Mouse (Mus musculus): ENCODE results near the gene Ugt1a8. TPM values are rescaled to one million over a fixed set of nuclear protein-coding genes. Genes with fewer than 3 reads are reported as not detected.
"Not testable (repeated sequence)": the region's sequence is repeated elsewhere in the genome, so short reads cannot be mapped to it uniquely, and the experiment has no call there.

Ugt1a8 gene
- polyA plus RNA-seq, 1 experiment from 2014 or later: not detected

GRCm38 (mm10) chr1:88104667-88105430 lies 17.2 kb downstream of the Ugt1a8 start:
- Histone ChIP-seq H3K4me2 (replicated peaks; ENCODE audit: low read depth, low read length) (no peak overlapping the region), H3K9me3 (ENCODE audit: low read length) (no peaks in the 10 kb centered on the region), H3K9ac (replicated peaks; ENCODE audit: low read length) (no peak overlapping the region), H3K27ac (ENCODE audit: low read length) (no peak overlapping the region), H3K27me3 (ENCODE audit: insufficient read depth, low read length) (no peaks in the 10 kb centered on the region), H3K4me3 (ENCODE audit: low read length) (no peak overlapping the region), H3K4me1 (ENCODE audit: insufficient read depth, low read length) (no peaks in the 10 kb centered on the region), H3K36me3 (ENCODE audit: insufficient read depth, low read length) (no peaks in the 10 kb centered on the region)
- WGBS: 90% methylated on average over 1 of the region's 1 CpGs
- no peak for ATAC-seq (ENCODE audit: low FRiP score, low TSS enrichment)

DNA sequence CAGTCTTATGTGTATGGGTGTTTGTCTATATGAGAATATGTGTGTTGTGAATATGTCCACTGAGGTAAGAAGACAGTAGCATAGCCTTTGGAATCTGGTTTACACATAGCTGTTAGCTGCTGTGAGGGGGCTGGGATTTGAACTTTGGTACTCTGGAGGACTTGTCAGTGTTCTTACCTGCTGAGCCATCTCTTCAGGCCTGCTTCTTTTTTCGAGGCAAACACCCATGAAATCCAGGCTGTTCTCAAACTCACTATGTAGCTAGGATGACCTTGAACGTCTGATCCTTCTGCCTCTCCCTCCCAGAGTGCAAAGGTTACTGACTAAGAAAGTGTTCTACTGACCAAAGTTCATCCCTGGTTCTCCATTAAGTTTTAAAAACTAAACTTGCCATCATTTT lies 18.0 kb downstream of the Ugt1a8 start:
- H3K9ac ChIP-seq (replicated peaks; ENCODE audit: low read length): no peak overlapping the region
- H3K4me1 ChIP-seq (ENCODE audit: insufficient read depth, low read length): no peaks in the 10 kb centered on the region
- no peak overlapping the region for H3K4me3 ChIP-seq (ENCODE audit: low read length)
- H3K27me3 ChIP-seq (ENCODE audit: insufficient read depth, low read length): no peaks in the 10 kb centered on the region
- no peak overlapping the region for H3K27ac ChIP-seq (ENCODE audit: low read length)
- no peaks in the 10 kb centered on the region for H3K9me3 ChIP-seq (ENCODE audit: low read length)
- no peak for ATAC-seq (ENCODE audit: low FRiP score, low TSS enrichment)
- WGBS: 47% methylated on average over 2 of the region's 2 CpGs
- H3K4me2 ChIP-seq (replicated peaks; ENCODE audit: low read depth, low read length): no peak overlapping the region
- H3K36me3 ChIP-seq (ENCODE audit: insufficient read depth, low read length): no peaks in the 10 kb centered on the region

GRCm38 (mm10) chr1:88109027-88109557 lies 21.5 kb downstream of the Ugt1a8 start:
- ATAC-seq (ENCODE audit: low FRiP score, low TSS enrichment): peak; percentile 95
- H3K4me1 ChIP-seq (ENCODE audit: insufficient read depth, low read length); H3K9ac ChIP-seq (replicated peaks; ENCODE audit: low read length); H3K36me3 ChIP-seq (ENCODE audit: insufficient read depth, low read length); H3K4me3 ChIP-seq (ENCODE audit: low read length); H3K27me3 ChIP-seq (ENCODE audit: insufficient read depth, low read length); H3K9me3 ChIP-seq (ENCODE audit: low read length); H3K27ac ChIP-seq (ENCODE audit: low read length); H3K4me2 ChIP-seq (replicated peaks; ENCODE audit: low read depth, low read length): not testable (repeated sequence)
- WGBS: 53% methylated on average over 2 of the region's 2 CpGs

DNA sequence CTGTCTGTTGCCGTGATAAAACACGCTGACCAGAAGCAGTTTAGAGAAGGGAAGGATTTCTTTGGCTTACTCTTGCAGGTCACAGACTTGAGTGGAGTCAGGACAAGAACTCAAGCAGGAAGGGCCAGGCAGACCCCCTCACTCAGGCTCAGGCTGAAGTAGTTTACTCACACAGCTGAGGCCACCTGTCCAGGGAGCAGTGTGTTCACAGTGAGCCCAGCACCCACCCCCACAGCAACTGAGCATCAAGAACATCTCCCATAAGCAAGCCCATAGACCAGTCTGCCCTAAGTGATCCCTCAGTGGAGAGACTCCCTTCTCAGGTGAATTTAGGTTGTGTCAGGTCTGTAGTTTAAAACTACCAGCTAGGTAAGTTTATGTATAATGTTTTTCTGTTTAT lies 22.0 kb downstream of the Ugt1a8 start:
- H3K4me1 ChIP-seq (ENCODE audit: insufficient read depth, low read length); H3K9me3 ChIP-seq (ENCODE audit: low read length); H3K4me3 ChIP-seq (ENCODE audit: low read length); H3K36me3 ChIP-seq (ENCODE audit: insufficient read depth, low read length); ATAC-seq (ENCODE audit: low FRiP score, low TSS enrichment); H3K4me2 ChIP-seq (replicated peaks; ENCODE audit: low read depth, low read length); H3K9ac ChIP-seq (replicated peaks; ENCODE audit: low read length); H3K27ac ChIP-seq (ENCODE audit: low read length); H3K27me3 ChIP-seq (ENCODE audit: insufficient read depth, low read length): not testable (repeated sequence)
- WGBS: 56% methylated on average over 2 of the region's 2 CpGs

- H3K9ac ChIP-seq (replicated peaks; ENCODE audit: low read length); H3K4me2 ChIP-seq (replicated peaks; ENCODE audit: low read depth, low read length); H3K36me3 ChIP-seq (ENCODE audit: insufficient read depth, low read length); H3K4me3 ChIP-seq (ENCODE audit: low read length); H3K27ac ChIP-seq (ENCODE audit: low read length); H3K9me3 ChIP-seq (ENCODE audit: low read length); ATAC-seq (ENCODE audit: low FRiP score, low TSS enrichment); H3K4me1 ChIP-seq (ENCODE audit: insufficient read depth, low read length); H3K27me3 ChIP-seq (ENCODE audit: insufficient read depth, low read length): not testable (repeated sequence)
- 95% methylated on average over 6 of the region's 6 CpGs for WGBS
Measured at GRCm38 (mm10) chr1:88112769-88113168, 25.2 kb downstream of the Ugt1a8 start.

GRCm38 (mm10) chr1:88120550-88120949 lies 32.9 kb downstream of the Ugt1a8 start:
- not testable (repeated sequence) for H3K9me3 ChIP-seq (ENCODE audit: low read length); H3K9ac ChIP-seq (replicated peaks; ENCODE audit: low read length); H3K4me3 ChIP-seq (ENCODE audit: low read length); H3K36me3 ChIP-seq (ENCODE audit: insufficient read depth, low read length); H3K4me1 ChIP-seq (ENCODE audit: insufficient read depth, low read length); H3K27ac ChIP-seq (ENCODE audit: low read length); H3K27me3 ChIP-seq (ENCODE audit: insufficient read depth, low read length); H3K4me2 ChIP-seq (replicated peaks; ENCODE audit: low read depth, low read length)
- 13% methylated on average over 4 of the region's 4 CpGs for WGBS
- peak; percentile 78 for ATAC-seq (ENCODE audit: low FRiP score, low TSS enrichment)

GRCm38 (mm10) chr1:88121521-88121920 lies 33.9 kb downstream of the Ugt1a8 start:
- no CpG with 5 or more reads among the region's 1 CpGs for WGBS
- not testable (repeated sequence) for H3K4me1 ChIP-seq (ENCODE audit: insufficient read depth, low read length); H3K4me2 ChIP-seq (replicated peaks; ENCODE audit: low read depth, low read length); H3K27me3 ChIP-seq (ENCODE audit: insufficient read depth, low read length); H3K9ac ChIP-seq (replicated peaks; ENCODE audit: low read length); H3K4me3 ChIP-seq (ENCODE audit: low read length); H3K9me3 ChIP-seq (ENCODE audit: low read length); ATAC-seq (ENCODE audit: low FRiP score, low TSS enrichment); H3K27ac ChIP-seq (ENCODE audit: low read length); H3K36me3 ChIP-seq (ENCODE audit: insufficient read depth, low read length)

GRCm38 (mm10) chr1:88125827-88126360 lies 38.3 kb downstream of the Ugt1a8 start:
- 80% methylated on average over 3 of the region's 4 CpGs for WGBS
- H3K27ac ChIP-seq (ENCODE audit: low read length); H3K4me2 ChIP-seq (replicated peaks; ENCODE audit: low read depth, low read length); H3K36me3 ChIP-seq (ENCODE audit: insufficient read depth, low read length); H3K4me1 ChIP-seq (ENCODE audit: insufficient read depth, low read length); H3K9ac ChIP-seq (replicated peaks; ENCODE audit: low read length); ATAC-seq (ENCODE audit: low FRiP score, low TSS enrichment); H3K9me3 ChIP-seq (ENCODE audit: low read length); H3K27me3 ChIP-seq (ENCODE audit: insufficient read depth, low read length); H3K4me3 ChIP-seq (ENCODE audit: low read length): not testable (repeated sequence)

DNA sequence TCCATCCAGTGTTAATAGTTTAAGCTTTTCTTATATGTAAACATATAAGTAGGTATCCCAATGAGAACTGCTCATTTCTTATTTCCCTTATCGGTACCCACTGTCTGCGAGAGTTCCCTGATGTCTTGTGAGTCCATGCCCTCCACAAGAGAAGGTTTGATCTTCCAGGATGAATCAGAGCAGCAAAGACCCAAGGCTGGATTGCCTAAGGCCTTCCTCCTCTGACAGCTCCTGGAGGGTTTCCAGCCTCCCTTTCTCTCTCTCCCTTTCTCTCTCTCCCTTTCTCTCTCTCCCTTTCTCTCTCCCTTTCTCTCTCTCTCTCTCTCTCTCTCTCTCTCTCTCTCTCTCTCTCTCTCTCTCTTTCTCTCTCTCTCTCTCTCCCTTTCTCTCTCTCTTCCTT lies 41.5 kb downstream of the Ugt1a8 start:
- not testable (repeated sequence) for H3K4me1 ChIP-seq (ENCODE audit: insufficient read depth, low read length); H3K4me2 ChIP-seq (replicated peaks; ENCODE audit: low read depth, low read length); H3K27me3 ChIP-seq (ENCODE audit: insufficient read depth, low read length); ATAC-seq (ENCODE audit: low FRiP score, low TSS enrichment); H3K9ac ChIP-seq (replicated peaks; ENCODE audit: low read length); H3K9me3 ChIP-seq (ENCODE audit: low read length); H3K27ac ChIP-seq (ENCODE audit: low read length); H3K36me3 ChIP-seq (ENCODE audit: insufficient read depth, low read length); H3K4me3 ChIP-seq (ENCODE audit: low read length)
- WGBS: 94% methylated on average over 2 of the region's 2 CpGs

DNA sequence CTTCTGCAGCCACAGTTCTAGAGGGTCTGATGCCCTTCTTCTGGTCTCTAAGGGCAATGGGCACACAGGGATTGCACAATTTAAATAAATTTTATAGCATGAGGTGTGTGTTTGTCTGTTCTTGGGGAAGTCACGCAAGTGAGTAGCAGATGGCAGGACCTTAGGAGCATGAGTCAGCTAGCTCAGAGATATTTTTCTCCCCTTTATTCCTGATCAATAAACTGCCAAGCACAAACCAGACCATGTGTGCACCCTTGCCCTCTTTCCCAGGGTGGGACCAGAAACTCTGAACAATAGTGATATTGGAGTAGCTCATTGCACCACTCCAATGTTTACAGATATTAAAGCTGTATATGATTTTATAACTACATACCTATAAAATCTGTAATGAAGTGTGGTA lies 42.6 kb downstream of the Ugt1a8 start:
- ATAC-seq (ENCODE audit: low FRiP score, low TSS enrichment); H3K4me2 ChIP-seq (replicated peaks; ENCODE audit: low read depth, low read length); H3K36me3 ChIP-seq (ENCODE audit: insufficient read depth, low read length); H3K27me3 ChIP-seq (ENCODE audit: insufficient read depth, low read length); H3K9ac ChIP-seq (replicated peaks; ENCODE audit: low read length); H3K4me3 ChIP-seq (ENCODE audit: low read length); H3K9me3 ChIP-seq (ENCODE audit: low read length); H3K27ac ChIP-seq (ENCODE audit: low read length): not testable (repeated sequence)
- 89% methylated on average over 1 of the region's 1 CpGs for WGBS
- H3K4me1 ChIP-seq (ENCODE audit: insufficient read depth, low read length): peaks cover 13% of the 10 kb centered on the region
